Mouse (Mus musculus): ENCODE results near the gene Zfp248.
A peak's percentile ranks its signal among the peaks of the same experiment; 100 is the strongest.

Zfp248 gene

GRCm38 (mm10) chr6:118455042-118455631 is at the start of gene Zfp248:
Gene Zfp248 (minus strand): TSS chr6:118455528.
- DNase-seq (ENCODE audit: low spot score in 2 of 2) = peak; percentile 57 to 72

- DNase-seq (ENCODE audit: low spot score in 2 of 2) = no peak
Observed at GRCm38 (mm10) chr6:118499010-118499409, 43.7 kb upstream of the Zfp248 start.

DNA sequence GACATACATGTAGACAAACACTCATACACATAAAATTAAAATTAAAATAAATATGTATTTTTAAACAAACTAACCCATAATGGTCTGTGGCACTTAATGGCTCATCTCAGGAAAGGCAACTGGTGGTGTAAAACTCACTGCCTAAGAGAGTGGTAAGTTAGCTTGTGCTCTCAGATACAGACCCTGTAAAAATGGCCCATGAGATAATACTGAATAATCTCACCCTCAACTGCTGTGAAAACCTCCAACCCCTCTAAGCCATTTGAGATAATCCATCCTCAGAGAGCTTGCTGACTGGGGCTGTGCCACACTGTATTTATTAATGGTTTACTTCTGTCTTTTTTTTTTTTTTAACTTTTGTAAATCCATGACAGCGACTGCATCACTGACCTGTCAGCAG is 26.8 kb upstream of the Zfp248 start:
- no peak for DNase-seq (ENCODE audit: low spot score in 2 of 2)

DNA sequence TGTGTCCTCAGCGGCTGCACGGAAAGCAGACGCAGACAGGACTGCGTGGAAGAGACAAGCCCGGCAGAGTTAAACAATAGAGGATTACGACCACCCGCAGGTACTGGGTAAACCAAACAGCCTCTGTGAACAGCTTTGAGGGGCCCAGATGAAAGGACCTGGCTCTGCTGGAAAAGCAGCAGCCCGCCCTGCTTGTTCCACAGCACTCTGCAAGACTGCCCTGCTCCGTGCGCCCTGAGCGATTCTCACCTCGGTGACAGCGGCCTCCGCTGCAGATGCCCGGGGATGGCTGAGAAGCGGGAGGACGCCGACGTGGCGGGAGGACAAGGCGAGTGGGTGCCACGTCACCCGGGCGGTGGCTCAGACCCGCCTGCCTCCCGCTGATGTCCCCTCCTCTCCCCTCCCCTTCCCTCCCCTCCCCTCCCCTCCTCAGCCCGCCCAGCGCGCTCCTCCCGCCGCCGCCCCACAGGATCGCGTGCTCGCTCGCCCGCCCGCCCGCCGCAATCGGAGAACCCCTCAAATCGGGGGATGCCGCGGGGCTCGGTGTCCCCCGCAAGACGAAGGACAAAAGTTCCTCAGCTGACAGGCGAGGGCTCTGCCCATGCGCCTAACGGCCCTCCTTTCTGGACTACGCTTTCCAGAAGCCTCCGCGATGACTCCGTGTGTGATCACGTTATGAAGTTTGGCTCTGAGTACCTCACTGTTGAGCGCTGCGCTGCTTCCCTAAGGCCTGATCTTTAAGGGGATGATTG is 23.8 kb upstream of the Zfp248 start, which contains the start of gene Zfp9:
Gene Zfp9 (minus strand): TSS at position 364 of the 752 bp plus-strand sequence.
- DNase-seq (ENCODE audit: low spot score in 2 of 2) = peak; percentile 59 to 75

DNA sequence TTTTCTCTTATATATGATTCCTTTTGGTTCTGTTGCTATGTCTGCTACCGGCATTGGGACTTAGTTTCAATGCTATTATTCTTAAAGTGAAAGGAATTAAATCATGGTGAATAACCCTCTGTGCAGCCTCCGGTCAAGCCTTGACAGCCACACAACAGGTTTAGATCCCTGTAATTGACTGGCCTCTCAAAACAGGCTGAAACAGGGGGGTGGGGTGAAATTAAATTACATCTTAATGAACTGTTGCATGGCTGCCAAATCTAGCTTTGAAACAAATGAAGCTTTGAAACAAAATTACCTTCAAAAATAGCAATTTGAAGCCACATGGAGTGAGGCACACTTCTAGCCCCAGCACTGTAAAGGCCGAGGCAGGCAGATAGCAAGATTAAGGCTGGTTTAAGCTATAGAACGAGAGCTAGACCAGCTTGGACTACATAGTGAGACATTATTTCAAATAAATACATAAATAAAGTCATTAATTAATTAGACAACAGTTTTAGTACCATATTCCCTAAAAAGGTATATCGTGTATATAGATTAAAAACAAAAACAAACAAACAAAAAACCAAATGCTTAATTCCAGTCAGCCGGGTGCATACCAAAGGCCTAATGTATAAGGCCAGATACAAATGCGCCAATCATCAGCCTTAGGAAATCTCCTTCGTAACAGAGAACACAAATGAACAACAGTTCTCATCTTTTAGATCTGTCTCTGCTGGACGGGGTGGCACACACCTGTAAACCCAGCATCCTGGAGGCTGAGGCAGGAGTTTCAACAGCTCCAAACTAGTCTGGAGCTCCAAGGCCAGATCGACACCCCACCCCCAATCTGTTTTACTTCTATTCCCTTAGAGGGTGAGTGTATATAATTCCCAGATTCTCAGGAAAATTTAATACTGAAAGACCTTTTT is 22.8 kb upstream of the Zfp248 start:
- DNase-seq (ENCODE audit: low spot score in 2 of 2) = no peak

DNA sequence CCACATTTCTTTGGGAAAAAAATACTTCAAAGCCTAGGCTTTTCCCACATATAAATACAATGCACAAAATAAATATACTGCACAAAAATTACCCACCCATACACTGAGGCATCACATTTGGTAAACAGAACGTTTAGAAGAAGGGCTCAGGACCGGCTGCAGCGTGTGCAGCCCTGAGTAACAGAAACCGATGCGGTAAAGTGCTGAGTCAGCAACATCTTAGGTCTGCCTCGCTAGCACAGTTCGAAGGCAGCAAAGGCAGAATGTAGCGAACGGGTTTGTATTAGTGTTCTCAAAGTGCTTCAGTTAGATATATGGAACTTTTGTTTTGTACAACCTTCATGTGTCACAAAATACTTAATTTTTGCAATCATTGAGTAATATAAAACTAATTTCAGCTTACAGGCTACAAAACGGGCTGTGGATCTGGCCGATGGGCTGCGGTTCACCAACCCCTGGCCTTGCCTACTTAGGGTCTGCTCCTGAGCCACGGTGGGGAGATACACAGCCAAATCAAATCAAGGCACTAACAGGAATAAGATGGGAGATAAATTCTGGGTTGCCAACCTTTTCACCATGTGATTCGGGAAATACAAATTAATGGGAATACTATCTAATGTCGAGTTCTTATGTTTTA is 6.9 kb upstream of the Zfp248 start:
- DNase-seq (ENCODE audit: low spot score in 2 of 2) = no peak

GRCm38 (mm10) chr6:118457726-118458125 is 2.4 kb upstream of the Zfp248 start:
- no peak for DNase-seq (ENCODE audit: low spot score in 2 of 2)

DNA sequence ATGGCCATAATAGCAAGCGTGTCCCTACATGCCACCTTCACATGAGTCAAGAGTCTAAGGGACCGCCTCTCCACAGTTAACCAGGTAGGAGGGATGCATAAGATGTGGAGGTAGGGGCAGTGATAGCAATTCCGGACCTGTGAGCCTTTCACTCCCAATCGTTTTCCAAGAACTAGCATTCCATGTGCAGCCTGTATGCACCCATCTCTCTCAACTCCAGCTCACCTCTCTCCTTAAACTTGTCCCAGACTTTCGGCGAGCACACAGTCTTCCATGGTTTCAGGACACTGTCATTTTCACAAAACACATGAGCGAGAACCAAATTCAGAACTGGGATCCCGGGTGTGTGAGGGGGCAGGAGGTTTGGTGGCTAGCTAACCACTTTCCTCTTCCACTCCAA is 876 bp downstream of the Zfp248 start:
- peak in 1 of 2 experiments; percentile 5 for DNase-seq (ENCODE audit: low spot score in 2 of 2)

- no peak for DNase-seq (ENCODE audit: low spot score in 2 of 2)
Observed at GRCm38 (mm10) chr6:118431502-118431901, 23.8 kb downstream of the Zfp248 start.

- no peak for DNase-seq (ENCODE audit: low spot score in 2 of 2)
Observed at GRCm38 (mm10) chr6:118426666-118427065, 28.7 kb downstream of the Zfp248 start.

GRCm38 (mm10) chr6:118419050-118419920 is 36.0 kb downstream of the Zfp248 start, which contains the start of gene Bms1:
Gene Bms1 (minus strand): TSS chr6:118419474.
- peak; percentile 91 to 95 for DNase-seq (ENCODE audit: low spot score in 2 of 2)

DNA sequence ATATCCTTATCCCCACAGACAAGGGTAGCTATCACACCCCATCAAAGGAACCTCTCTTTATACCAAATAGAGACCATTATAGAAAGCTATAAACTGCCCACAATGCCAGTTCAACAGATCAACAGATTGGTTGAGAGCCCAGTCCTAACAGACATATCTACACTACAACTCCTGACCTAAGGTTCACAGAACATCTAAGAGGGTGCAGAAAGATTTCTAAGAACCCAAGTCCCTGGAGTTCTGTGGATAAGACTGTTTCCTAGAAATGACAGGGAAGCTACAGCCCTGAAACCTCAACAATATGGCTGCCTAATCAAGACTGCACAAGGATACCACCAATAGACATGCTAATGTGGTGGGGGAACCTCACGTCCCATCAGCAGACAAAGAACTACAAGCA is 44.9 kb downstream of the Zfp248 start:
- DNase-seq (ENCODE audit: low spot score in 2 of 2) = no peak

DNA sequence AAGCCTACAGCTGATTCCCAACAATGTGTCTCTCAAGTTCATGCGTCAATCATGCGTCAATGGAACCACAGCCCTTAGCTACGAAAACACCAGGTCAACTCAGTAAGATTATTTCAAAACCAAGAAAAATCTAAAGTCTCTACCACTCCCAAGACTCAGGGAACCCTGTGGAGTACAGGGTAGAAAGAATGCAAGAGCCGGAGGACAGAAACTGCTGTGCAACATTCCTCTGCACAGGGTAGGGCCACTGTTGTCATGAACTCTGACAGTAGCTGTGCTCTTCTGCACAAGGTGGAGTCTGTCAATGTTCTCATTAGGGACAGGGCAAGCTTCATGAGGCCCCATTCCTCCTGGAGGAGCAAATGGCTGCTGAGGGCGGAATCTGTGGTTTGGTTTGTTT is 46.8 kb downstream of the Zfp248 start:
- DNase-seq (ENCODE audit: low spot score in 2 of 2) = no peak

- DNase-seq (ENCODE audit: low spot score in 2 of 2) = no peak
Observed at GRCm38 (mm10) chr6:118406421-118406820, 48.9 kb downstream of the Zfp248 start.

DNA sequence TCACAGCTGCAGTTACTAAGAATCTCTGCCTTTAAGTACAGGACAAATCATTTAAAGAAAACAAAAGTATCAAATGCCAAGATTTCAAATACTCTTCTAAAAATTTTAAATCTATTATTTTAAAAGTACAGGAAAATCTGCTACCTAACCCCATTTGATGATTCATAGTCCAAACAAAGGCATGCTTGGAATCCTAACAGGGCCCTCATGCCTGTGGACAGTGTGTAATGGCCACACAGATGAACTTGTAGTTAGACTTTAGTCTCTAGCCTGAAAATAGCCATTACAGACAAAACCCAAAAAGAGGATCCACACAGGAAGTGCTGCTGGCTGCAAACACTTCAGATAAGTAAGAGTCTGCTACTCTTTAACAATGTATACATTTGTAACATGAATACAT is 64.6 kb downstream of the Zfp248 start:
- no peak for DNase-seq (ENCODE audit: low spot score in 2 of 2)

- DNase-seq (ENCODE audit: low spot score in 2 of 2) = no peak
Observed at GRCm38 (mm10) chr6:118385962-118386361, 69.4 kb downstream of the Zfp248 start.

DNA sequence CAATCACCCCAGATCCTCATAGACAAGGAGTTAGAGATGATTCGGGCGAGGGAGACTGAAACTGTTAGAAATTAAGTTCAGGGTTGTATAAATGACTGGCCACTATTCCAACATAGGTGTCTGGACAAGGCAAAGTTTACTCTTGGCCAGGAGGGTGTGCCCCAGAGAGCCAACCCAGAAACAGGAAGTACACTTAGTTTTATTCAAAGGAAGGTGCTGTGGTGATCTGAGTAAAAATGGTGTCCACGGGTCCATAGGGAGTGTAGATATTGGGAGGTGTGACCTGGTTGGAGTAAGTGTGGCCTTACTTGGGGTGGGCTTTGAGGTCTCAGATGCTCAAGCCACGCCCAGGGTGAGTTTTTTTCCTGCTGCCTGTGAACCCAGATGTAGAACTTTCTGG is 74.1 kb downstream of the Zfp248 start:
- no peak for DNase-seq (ENCODE audit: low spot score in 2 of 2)

GRCm38 (mm10) chr6:118380630-118381029 is 74.7 kb downstream of the Zfp248 start:
- no peak for DNase-seq (ENCODE audit: low spot score in 2 of 2)

DNA sequence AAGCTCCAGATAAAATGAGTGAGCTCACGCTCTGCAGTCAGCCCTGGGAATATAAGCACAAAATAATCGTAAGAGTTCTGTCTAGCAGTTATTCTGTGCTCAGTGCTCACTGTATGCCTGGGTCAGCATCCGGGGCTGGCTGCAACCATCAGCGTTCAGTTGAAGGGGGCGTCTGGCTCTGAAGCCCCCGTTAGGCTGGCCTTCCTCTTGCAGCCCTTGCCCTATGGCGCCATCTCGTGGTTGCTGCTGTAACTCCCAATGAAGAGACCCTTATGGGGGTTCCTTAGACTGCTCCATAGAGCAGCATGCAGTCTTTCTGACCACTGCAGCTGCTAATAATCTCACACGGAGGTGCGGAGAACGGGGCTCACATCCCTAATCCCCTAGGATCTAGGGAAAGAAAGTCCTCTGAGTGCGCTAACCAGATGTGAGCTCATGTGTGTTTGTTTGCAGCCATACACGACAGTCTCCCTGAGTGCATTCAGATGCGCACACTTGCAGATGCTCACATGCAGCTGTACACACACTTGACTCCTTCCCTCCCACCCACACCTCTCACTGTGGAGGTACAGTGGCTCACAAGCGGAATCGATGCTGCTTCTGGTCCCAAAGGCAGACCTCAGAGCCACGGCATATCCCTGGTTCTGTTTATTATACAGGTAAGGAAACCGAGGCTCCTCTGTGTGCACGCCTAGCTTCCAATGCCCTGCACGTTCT is 75.7 kb downstream of the Zfp248 start:
- peak in 1 of 2 experiments; percentile 27 for DNase-seq (ENCODE audit: low spot score in 2 of 2)

- DNase-seq (ENCODE audit: low spot score in 2 of 2) = no peak
Observed at GRCm38 (mm10) chr6:118377611-118378010, 77.7 kb downstream of the Zfp248 start.
